Mouse (Mus musculus) C2C12 (cell line): ENCODE measurements around the gene Zfp365.

Experiments used
- CTCF ChIP-seq: IDR thresholded peaks from one replicate; pipeline ENCODE4 v1.5.1; 2011; ENCODE audit not compliant: control insufficient read depth, insufficient read depth, insufficient read length
- MAX ChIP-seq: IDR thresholded peaks from one replicate; pipeline ENCODE4 v1.6.1; 2011; ENCODE audit warnings: mild to moderate bottlenecking, control low read depth

GRCm38 (mm10) chr10:67841596-67841995 is 70.9 kb downstream of the Zfp365 start:
- no peak for TF ChIP-seq MAX
- no peak for TF ChIP-seq CTCF
